11 mouse cellular contexts compared by ENCODE assay signal in genomic region chr6:136898222-136898621, GRCm38 (mm10). TPM values are rescaled to one million over a fixed set of nuclear protein-coding genes. Genes with fewer than 3 reads are reported as not detected.
DNase-seq lines count a peak whose midpoint lies in the region; TF ChIP-seq lines count a peak whose summit lies in the region.
"Had no signal": no experiment of that assay in that cellular context is flagged by ENCODE, and none has a peak within 500 bp of the region (broad histone marks: within the 10 kb centered on the region; RNA-seq: fewer than 3 reads in every experiment).

No protein-coding gene starts in this region.

- no peak for TF ChIP-seq POLR2A in kidney, adult 2 months (IDR thresholded peaks at IDR 0.05; ENCODE audit: low read depth, low read length)
- no peak for TF ChIP-seq POLR2A in embryonic fibroblast, embryonic 13.5 days (IDR thresholded peaks at IDR 0.05; ENCODE audit: low read depth, low read length)

- intact Hi-C loops in left cerebral cortex, adult 2 months (cut with DNase I) = no loop called here

- no peak overlapping the region for H3K4me3 ChIP-seq in kidney, adult 2 months (ENCODE audit: insufficient read depth, low read depth, low read length)
- no peak overlapping the region for H3K4me3 ChIP-seq in embryonic fibroblast, embryonic 13.5 days (ENCODE audit: insufficient read depth, low read length)
- no peak overlapping the region for H3K4me3 ChIP-seq in left cerebral cortex, adult 2 months

- TF ChIP-seq CTCF in kidney, adult 2 months (conservative IDR thresholded peaks at IDR 0.05; ENCODE audit: insufficient read depth, insufficient read length, low read depth, low read length) = no peak
- TF ChIP-seq CTCF in embryonic fibroblast, embryonic 13.5 days (IDR thresholded peaks at IDR 0.05; ENCODE audit: borderline replicate concordance, insufficient read depth, low read length) = no peak
- TF ChIP-seq CTCF in left cerebral cortex, adult 2 months (IDR thresholded peaks at IDR 0.05) = no peak

- no peaks in the 10 kb centered on the region for H3K4me1 ChIP-seq in kidney, adult 2 months (ENCODE audit: control insufficient read depth, insufficient read depth, low read length)
- peaks cover 24% of the 10 kb centered on the region for H3K4me1 ChIP-seq in embryonic fibroblast, embryonic 13.5 days (ENCODE audit: control insufficient read depth, insufficient read depth, low read length)

- WGBS in kidney, adult 2 months = 37% methylated on average over 4 of the region's 4 CpGs

- H3K27me3 ChIP-seq in kidney, adult 2 months (replicated peaks; ENCODE audit: control insufficient read depth, insufficient read depth, low read length) = no peaks in the 10 kb centered on the region

- no peaks in the 10 kb centered on the region for H3K36me3 ChIP-seq in kidney, adult 2 months (ENCODE audit: control insufficient read depth, insufficient read depth, low read length)

- H3K27ac ChIP-seq in kidney, adult 2 months (ENCODE audit: insufficient read depth, low read depth, low read length) = peak overlapping the region; percentile 55
- H3K27ac ChIP-seq in embryonic fibroblast, embryonic 13.5 days (ENCODE audit: insufficient read depth, low read length) = peak overlapping the region; percentile 99
- no peak overlapping the region for H3K27ac ChIP-seq in left cerebral cortex, adult 2 months
- H3K27ac ChIP-seq: macrophage had no signal

- no peak for DNase-seq in kidney, adult 2 months
- DNase-seq in kidney, adult 11 months = no peak
- peak; percentile 56 for DNase-seq in kidney, postnatal 14 days
- peak; percentile 39 for DNase-seq in skeletal muscle tissue, adult 2 months (ENCODE audit: low read depth, low spot score)
- DNase-seq in left cerebral cortex, adult 2 months (ENCODE audit: extremely low spot score in 1 of 2, low spot score in 2 of 2) = no peak
- DNase-seq in layer of hippocampus, adult 11-12 months (ENCODE audit: low spot score) = no peak
- DNase-seq in adrenal gland, postnatal 36 days = no peak

RNA-seq across cellular contexts. Expression of gene Mgp, which starts 22.6 kb away (rescaled TPM):
- 725 and 868 TPM in 2 replicates for polyA plus RNA-seq in kidney, adult 2 months (2012; rRNA removed)
- 2,420 and 2,717 TPM in 2 replicates for polyA plus RNA-seq in embryonic fibroblast, embryonic 13.5 days (2011; ENCODE audit: insufficient read length, low read depth, missing spikeins)
- 10 to 100 TPM; 32.9 to 47.1 TPM for total RNA-seq in left cerebral cortex, adult 2 months (2021)
- 100 to 1,000 TPM; 136 to 192 TPM for total RNA-seq in adrenal gland, postnatal 36 days (2021)
- polyA plus RNA-seq: inflammation-experienced regulatory T-cells, adult 6 months; macrophage had no signal

RNA-seq across cellular contexts. Expression of gene Erp27, which starts 23.8 kb away (rescaled TPM):
- polyA plus RNA-seq in kidney, adult 2 months (2012; rRNA removed) = 0.15 TPM in 1 of 2 replicates, not detected in the other
- polyA plus RNA-seq in embryonic fibroblast, embryonic 13.5 days (2011; ENCODE audit: insufficient read length, low read depth, missing spikeins) = 1.7 and 1.9 TPM in 2 replicates
- under 1 TPM in 1 of 2 experiments, not detected in 1; 0.35 TPM for total RNA-seq in left cerebral cortex, adult 2 months (2021)
- under 1 TPM in 1 of 2 experiments, not detected in 1; 0.26 TPM for total RNA-seq in adrenal gland, postnatal 36 days (2021)
- polyA plus RNA-seq: embryonic facial prominence, embryonic 11.5 days; macrophage had no signal

RNA-seq across cellular contexts. Expression of gene Pde6h, which starts 25.4 kb away (rescaled TPM):
- polyA plus RNA-seq in kidney, adult 2 months (2012; rRNA removed) = 0.58 and 0.64 TPM in 2 replicates
- 1.4 TPM in 1 of 2 replicates, not detected in the other for polyA plus RNA-seq in embryonic fibroblast, embryonic 13.5 days (2011; ENCODE audit: insufficient read length, low read depth, missing spikeins)
- total RNA-seq in left cerebral cortex, adult 2 months (2021) = 1 to 10 TPM; 1.6 to 3.0 TPM
- total RNA-seq in adrenal gland, postnatal 36 days (2021) = not detected
- polyA plus RNA-seq: embryonic facial prominence, embryonic 11.5 days; inflammation-experienced regulatory T-cells, adult 6 months; macrophage had no signal

RNA-seq across cellular contexts. Expression of gene Art4, which starts 40.7 kb away (rescaled TPM):
- polyA plus RNA-seq in kidney, adult 2 months (2012; rRNA removed) = 4.9 TPM in 2 replicates
- polyA plus RNA-seq in embryonic fibroblast, embryonic 13.5 days (2011; ENCODE audit: insufficient read length, low read depth, missing spikeins) = not detected in 2 replicates
- not detected for total RNA-seq in left cerebral cortex, adult 2 months (2021)
- total RNA-seq in adrenal gland, postnatal 36 days (2021) = 1 to 10 TPM; 3.6 to 6.0 TPM
- polyA plus RNA-seq: macrophage had no signal

RNA-seq across cellular contexts. Expression of gene Arhgdib, which starts 43.5 kb away (rescaled TPM):
- 49.0 and 77.4 TPM in 2 replicates for polyA plus RNA-seq in kidney, adult 2 months (2012; rRNA removed)
- 221 and 426 TPM in 2 replicates for polyA plus RNA-seq in embryonic fibroblast, embryonic 13.5 days (2011; ENCODE audit: insufficient read length, low read depth, missing spikeins)
- 10 to 100 TPM; 10.2 to 13.0 TPM for total RNA-seq in left cerebral cortex, adult 2 months (2021)
- 10 to 100 TPM; 20.4 to 24.2 TPM for total RNA-seq in adrenal gland, postnatal 36 days (2021)

Comparison
In these comparisons a context has a peak if more than half of its experiments do, and no peak if none do; other contexts are left out.
1. DNase-seq: peak in kidney, postnatal 14 days (single experiment) and skeletal muscle tissue, adult 2 months (single experiment); none in kidney, adult 2 months (single experiment), kidney, adult 11 months (single experiment), left cerebral cortex, adult 2 months (0 of 2), layer of hippocampus, adult 11-12 months (single experiment) and adrenal gland, postnatal 36 days (0 of 2).